Mouse (Mus musculus) lung, postnatal 0 days (tissue): Measurements from ENCODE around the gene Miox.

Experiments used
- CTCF ChIP-seq: IDR thresholded peaks from 2 replicates; pipeline ENCODE4 v1.5.1; 2016; ENCODE audit warnings: antibody characterized with exemption, mild to moderate bottlenecking
- EP300 ChIP-seq: IDR thresholded peaks from 2 replicates; pipeline ENCODE4 v1.6.1; 2016; ENCODE audit warnings: antibody characterized with exemption, mild to moderate bottlenecking, control low read depth

- no peak for TF ChIP-seq EP300
- no peak for TF ChIP-seq CTCF
These were observed 18.9 kb upstream of the Miox start, which contains the start of gene Sbf1 for GRCm38 (mm10) chr15:89315190-89315731.
